Mouse (Mus musculus): ENCODE data around the gene I0C0044D17Rik. TPM values are rescaled to one million over a fixed set of nuclear protein-coding genes. Genes with fewer than 3 reads are reported as not detected.

The I0C0044D17Rik gene
- total and polyA plus RNA-seq, 3 experiments: not detected

DNA sequence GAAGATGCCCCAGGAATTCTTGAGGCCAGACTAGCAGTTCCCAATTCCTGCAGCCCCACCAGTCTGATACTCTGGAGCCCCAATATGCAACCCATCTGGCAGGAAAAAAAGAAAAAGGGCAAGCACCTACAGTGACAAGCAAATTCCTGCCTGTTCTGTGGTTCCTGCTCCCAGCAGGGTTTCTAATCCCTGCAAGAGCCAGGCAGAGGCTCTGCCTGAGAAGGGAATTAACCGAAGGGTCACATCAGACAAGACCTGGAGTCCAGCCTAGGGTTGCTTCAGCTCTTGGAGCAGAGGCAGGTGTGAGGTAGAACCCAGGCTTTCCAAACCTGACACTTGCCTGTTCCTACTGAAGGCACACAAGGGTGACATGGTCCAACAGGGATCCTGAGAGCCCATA is 32.9 kb downstream of the I0C0044D17Rik start:
- H3K4me3 ChIP-seq: no peak overlapping the region
- H3K79me2 ChIP-seq (replicated peaks; ENCODE audit: control insufficient read depth, insufficient read depth, low read length): no peaks in the 10 kb centered on the region
- 71% methylated on average over 1 of the region's 1 CpGs for WGBS
- no peaks in the 10 kb centered on the region for H3K4me1 ChIP-seq (ENCODE audit: control insufficient read depth, insufficient read depth, low read length)
- no peak overlapping the region for H3K9ac ChIP-seq (ENCODE audit: low read depth, low read length)
- DNase-seq: no peak
- intact Hi-C loops (cut with DNase I): no loop called here
- TF ChIP-seq POLR2A (IDR thresholded peaks at IDR 0.05; ENCODE audit: insufficient read depth, low read depth, low read length): no peak
- TF ChIP-seq CTCF (IDR thresholded peaks at IDR 0.05): no peak
- TF ChIP-seq EP300 (IDR thresholded peaks at IDR 0.05; ENCODE audit: insufficient read depth, low read depth, low read length): no peak
- H3K27me3 ChIP-seq (ENCODE audit: control insufficient read depth, insufficient read depth, low read length): no peaks in the 10 kb centered on the region
- H3K27ac ChIP-seq: no peak overlapping the region
- H3K36me3 ChIP-seq (ENCODE audit: control insufficient read depth, insufficient read depth, low read length): no peaks in the 10 kb centered on the region

DNA sequence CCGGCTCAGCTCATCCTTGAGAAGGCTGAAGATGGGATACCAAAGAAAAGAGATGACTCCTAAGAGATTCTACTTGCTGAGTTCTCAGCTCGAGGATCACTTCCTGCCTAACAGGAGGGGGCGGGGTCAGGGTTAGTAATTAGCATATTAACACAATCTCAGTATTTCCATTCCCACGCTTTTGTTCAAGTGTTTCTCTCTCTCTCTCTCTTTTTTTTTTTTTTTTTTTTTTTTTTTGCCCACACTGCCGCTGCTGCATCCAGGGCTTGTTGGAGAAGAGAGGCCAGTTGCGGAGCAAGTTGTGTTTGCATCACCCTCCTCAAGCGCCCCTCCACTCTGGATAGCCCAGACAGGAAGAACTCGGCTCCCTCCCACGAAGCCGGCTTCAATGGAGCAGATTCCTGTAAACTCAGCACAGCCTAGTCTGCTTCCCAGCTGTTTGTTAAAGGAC is 33.8 kb downstream of the I0C0044D17Rik start:
- WGBS: 4% methylated on average over 10 of the region's 10 CpGs
- TF ChIP-seq CTCF (IDR thresholded peaks at IDR 0.05) (no peak), POLR2A (IDR thresholded peaks at IDR 0.05; ENCODE audit: insufficient read depth, low read depth, low read length) (no peak), EP300 (IDR thresholded peaks at IDR 0.05; ENCODE audit: insufficient read depth, low read depth, low read length) (no peak)
- H3K4me1 ChIP-seq (ENCODE audit: control insufficient read depth, insufficient read depth, low read length): no peaks in the 10 kb centered on the region
- H3K27ac ChIP-seq: no peak overlapping the region
- 0 out of 2 replicates have a peak overlapping the region, but pooled peaks have one; percentile 24 for H3K4me3 ChIP-seq
- no peak overlapping the region for H3K9ac ChIP-seq (ENCODE audit: low read depth, low read length)
- no peaks in the 10 kb centered on the region for H3K79me2 ChIP-seq (replicated peaks; ENCODE audit: control insufficient read depth, insufficient read depth, low read length)
- no peaks in the 10 kb centered on the region for H3K36me3 ChIP-seq (ENCODE audit: control insufficient read depth, insufficient read depth, low read length)
- DNase-seq: no peak
- H3K27me3 ChIP-seq (ENCODE audit: control insufficient read depth, insufficient read depth, low read length): no peaks in the 10 kb centered on the region
- intact Hi-C loops (cut with DNase I): no loop called here

GRCm38 (mm10) chr4:98789133-98789765 is 34.4 kb downstream of the I0C0044D17Rik start:
- Histone ChIP-seq H3K36me3 (ENCODE audit: control insufficient read depth, insufficient read depth, low read length) (no peaks in the 10 kb centered on the region), H3K27me3 (ENCODE audit: control insufficient read depth, insufficient read depth, low read length) (no peaks in the 10 kb centered on the region), H3K9ac (ENCODE audit: low read depth, low read length) (no peak overlapping the region), H3K4me1 (ENCODE audit: control insufficient read depth, insufficient read depth, low read length) (no peaks in the 10 kb centered on the region), H3K79me2 (replicated peaks; ENCODE audit: control insufficient read depth, insufficient read depth, low read length) (no peaks in the 10 kb centered on the region), H3K27ac (no peak overlapping the region), H3K4me3 (no peak overlapping the region)
- WGBS: 51% methylated on average over 7 of the region's 7 CpGs
- intact Hi-C loops (cut with DNase I): no loop called here
- TF ChIP-seq EP300 (IDR thresholded peaks at IDR 0.05; ENCODE audit: insufficient read depth, low read depth, low read length): no peak
- TF ChIP-seq CTCF (IDR thresholded peaks at IDR 0.05): no peak
- no peak for TF ChIP-seq POLR2A (IDR thresholded peaks at IDR 0.05; ENCODE audit: insufficient read depth, low read depth, low read length)
- DNase-seq: no peak

- no peak overlapping the region for H3K9ac ChIP-seq (ENCODE audit: low read depth, low read length)
- no peak overlapping the region for H3K27ac ChIP-seq
- DNase-seq: no peak
- intact Hi-C loops (cut with DNase I): no loop called here
- 61% methylated on average over 3 of the region's 3 CpGs for WGBS
- no peaks in the 10 kb centered on the region for H3K36me3 ChIP-seq (ENCODE audit: control insufficient read depth, insufficient read depth, low read length)
- H3K79me2 ChIP-seq (replicated peaks; ENCODE audit: control insufficient read depth, insufficient read depth, low read length): no peaks in the 10 kb centered on the region
- no peaks in the 10 kb centered on the region for H3K27me3 ChIP-seq (ENCODE audit: control insufficient read depth, insufficient read depth, low read length)
- no peaks in the 10 kb centered on the region for H3K4me1 ChIP-seq (ENCODE audit: control insufficient read depth, insufficient read depth, low read length)
- no peak overlapping the region for H3K4me3 ChIP-seq
- TF ChIP-seq CTCF (IDR thresholded peaks at IDR 0.05): no peak
- no peak for TF ChIP-seq POLR2A (IDR thresholded peaks at IDR 0.05; ENCODE audit: insufficient read depth, low read depth, low read length)
- TF ChIP-seq EP300 (IDR thresholded peaks at IDR 0.05; ENCODE audit: insufficient read depth, low read depth, low read length): no peak
These were observed 37.4 kb downstream of the I0C0044D17Rik start for GRCm38 (mm10) chr4:98786281-98786680.

DNA sequence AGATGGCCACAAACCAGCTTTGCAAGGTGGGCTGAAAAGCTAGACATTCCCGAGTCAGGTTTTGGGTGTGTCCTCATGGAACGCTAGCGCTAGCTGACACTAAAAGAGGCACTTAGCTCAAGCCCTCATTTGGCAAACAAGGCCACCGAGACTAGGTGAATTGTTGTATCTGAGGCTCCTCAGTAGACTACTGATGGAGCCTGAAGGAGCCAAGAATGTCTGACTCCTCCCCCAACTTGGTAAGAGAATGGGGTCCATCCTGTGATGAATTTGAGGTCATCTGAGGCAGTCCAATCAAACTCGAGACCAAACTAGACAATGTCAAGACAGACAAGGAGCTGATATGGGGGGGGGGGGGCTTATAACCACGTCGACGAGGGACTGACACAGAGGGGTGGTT is 37.8 kb downstream of the I0C0044D17Rik start:
- Histone ChIP-seq H3K36me3 (ENCODE audit: control insufficient read depth, insufficient read depth, low read length) (no peaks in the 10 kb centered on the region), H3K27ac (no peak overlapping the region), H3K4me1 (ENCODE audit: control insufficient read depth, insufficient read depth, low read length) (no peaks in the 10 kb centered on the region), H3K27me3 (ENCODE audit: control insufficient read depth, insufficient read depth, low read length) (no peaks in the 10 kb centered on the region), H3K79me2 (replicated peaks; ENCODE audit: control insufficient read depth, insufficient read depth, low read length) (no peaks in the 10 kb centered on the region), H3K9ac (ENCODE audit: low read depth, low read length) (no peak overlapping the region), H3K4me3 (no peak overlapping the region)
- no peak for DNase-seq
- intact Hi-C loops (cut with DNase I): no loop called here
- TF ChIP-seq POLR2A (IDR thresholded peaks at IDR 0.05; ENCODE audit: insufficient read depth, low read depth, low read length) (no peak), EP300 (IDR thresholded peaks at IDR 0.05; ENCODE audit: insufficient read depth, low read depth, low read length) (no peak), CTCF (IDR thresholded peaks at IDR 0.05) (no peak)
- WGBS: 55% methylated on average over 8 of the region's 8 CpGs

DNA sequence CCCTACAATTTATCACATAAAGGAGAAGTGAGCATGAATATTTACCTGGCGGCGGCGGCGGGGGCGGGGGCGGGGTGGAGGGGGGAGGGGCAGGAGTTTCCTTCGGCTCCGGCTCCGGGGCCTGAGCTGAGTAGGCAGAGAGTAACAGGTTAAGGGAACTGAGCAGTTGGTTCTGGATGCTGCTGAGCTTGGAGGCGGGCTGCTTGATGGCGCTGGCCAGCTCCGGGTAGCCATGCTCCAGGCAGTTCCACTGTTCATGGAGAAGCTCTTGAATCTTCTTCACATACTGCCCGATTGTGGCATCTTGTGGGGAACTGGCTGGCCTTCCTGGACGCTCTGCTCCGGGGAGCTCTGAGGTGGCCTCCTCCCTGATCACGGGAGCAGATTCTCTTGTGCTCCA is 45.4 kb downstream of the I0C0044D17Rik start:
- TF ChIP-seq CTCF (IDR thresholded peaks at IDR 0.05) (no peak), EP300 (IDR thresholded peaks at IDR 0.05; ENCODE audit: insufficient read depth, low read depth, low read length) (no peak), POLR2A (IDR thresholded peaks at IDR 0.05; ENCODE audit: insufficient read depth, low read depth, low read length) (no peak)
- Histone ChIP-seq H3K79me2 (replicated peaks; ENCODE audit: control insufficient read depth, insufficient read depth, low read length) (no peaks in the 10 kb centered on the region), H3K27me3 (ENCODE audit: control insufficient read depth, insufficient read depth, low read length) (peaks cover 2% of the 10 kb centered on the region; the same call in 1 of the 2 replicates), H3K27ac (no peak overlapping the region), H3K36me3 (ENCODE audit: control insufficient read depth, insufficient read depth, low read length) (no peaks in the 10 kb centered on the region), H3K9ac (ENCODE audit: low read depth, low read length) (no peak overlapping the region), H3K4me1 (ENCODE audit: control insufficient read depth, insufficient read depth, low read length) (no peaks in the 10 kb centered on the region), H3K4me3 (no peak overlapping the region)
- no peak for DNase-seq
- 29% methylated on average over 16 of the region's 16 CpGs for WGBS
- intact Hi-C loops (cut with DNase I): no loop called here
